Mouse (Mus musculus) cerebellum, adult 18-20 months (tissue): Measurements from ENCODE around the gene B3galt1.

Source experiments
- DNase-seq, 2 experiments: peaks; one replicate each; pipeline ENCODE4 v3.0.0; 2021

B3galt1 gene

GRCm38 (mm10) chr2:67565480-67566331, at the start of gene B3galt1:
TSS of gene B3galt1 (plus strand) at chr2:67565871.
- peak; percentile 94 for DNase-seq

GRCm38 (mm10) chr2:67516405-67516804, 49.3 kb upstream of the B3galt1 start:
- DNase-seq: no peak

GRCm38 (mm10) chr2:67535347-67535746, 30.3 kb upstream of the B3galt1 start:
- DNase-seq: no peak

GRCm38 (mm10) chr2:67539426-67539825, 26.2 kb upstream of the B3galt1 start:
- no peak for DNase-seq

GRCm38 (mm10) chr2:67541957-67542696, 23.5 kb upstream of the B3galt1 start:
- no peak for DNase-seq

- no peak for DNase-seq
These were observed 21.2 kb upstream of the B3galt1 start for GRCm38 (mm10) chr2:67544426-67544825.

GRCm38 (mm10) chr2:67564851-67565479, 706 bp upstream of the B3galt1 start:
- peak; percentile 72 to 76 for DNase-seq

- DNase-seq: peak; percentile 20 to 29
These were observed 895 bp downstream of the B3galt1 start for GRCm38 (mm10) chr2:67566566-67566965.

GRCm38 (mm10) chr2:67567141-67567680, 1.5 kb downstream of the B3galt1 start:
- DNase-seq: peak; percentile 22 to 25

GRCm38 (mm10) chr2:67576634-67577033, 11.0 kb downstream of the B3galt1 start:
- DNase-seq: no peak

GRCm38 (mm10) chr2:67583091-67583490, 17.4 kb downstream of the B3galt1 start:
- DNase-seq: no peak

GRCm38 (mm10) chr2:67590408-67590807, 24.7 kb downstream of the B3galt1 start:
- no peak for DNase-seq

- peak in 1 of 2 experiments; percentile 19 for DNase-seq
These were observed 26.4 kb downstream of the B3galt1 start for GRCm38 (mm10) chr2:67591831-67592629.

- no peak for DNase-seq
These were observed 57.2 kb downstream of the B3galt1 start for GRCm38 (mm10) chr2:67622902-67623301.

GRCm38 (mm10) chr2:67627667-67628066, 62.0 kb downstream of the B3galt1 start:
- DNase-seq: no peak

GRCm38 (mm10) chr2:67628289-67628688, 62.6 kb downstream of the B3galt1 start:
- DNase-seq: no peak

- DNase-seq: no peak
These were observed 89.2 kb downstream of the B3galt1 start for GRCm38 (mm10) chr2:67654847-67655246.

GRCm38 (mm10) chr2:67657372-67657771, 91.7 kb downstream of the B3galt1 start:
- DNase-seq: peak in 1 of 2 experiments; percentile 17

- no peak for DNase-seq
These were observed 92.4 kb downstream of the B3galt1 start for GRCm38 (mm10) chr2:67658091-67658490.

GRCm38 (mm10) chr2:67671721-67672120, 106.0 kb downstream of the B3galt1 start:
- no peak for DNase-seq

- DNase-seq: no peak
These were observed 112.0 kb downstream of the B3galt1 start for GRCm38 (mm10) chr2:67677697-67678096.

- DNase-seq: no peak
These were observed 158.6 kb downstream of the B3galt1 start for GRCm38 (mm10) chr2:67724249-67724648.
